Mouse (Mus musculus) intestine, embryonic 15.5 days (tissue): ENCODE data around the gene Irx5. TPM values are rescaled to one million over a fixed set of nuclear protein-coding genes. Genes with fewer than 3 reads are reported as not detected.

Experiments used
- ATAC-seq: fragments of 200-750 bp; cut with Nextera tagmentation; 2 replicates; pipeline ENCODE4 v1.8.0; 2017; ENCODE audit warnings: moderate TSS enrichment, moderate library complexity
- H3K27ac ChIP-seq: fragments of 300-500 bp; sonication (generic); 2 replicates; pipeline ENCODE4 v1.5.1; 2015; ENCODE audit warnings: mild to moderate bottlenecking, inconsistent platforms
- H3K27me3 ChIP-seq: fragments of 300-500 bp; sonication (generic); replicated peaks from 2 replicates; pipeline ENCODE4 v1.6.1; 2015; ENCODE audit warnings: inconsistent platforms
- H3K36me3 ChIP-seq: fragments of 300-500 bp; sonication (generic); 2 replicates; pipeline ENCODE4 v1.6.1; 2015; ENCODE audit warnings: inconsistent platforms
- H3K4me1 ChIP-seq: fragments of 300-500 bp; sonication (generic); replicated peaks from 2 replicates; pipeline ENCODE4 v1.6.1; 2015; ENCODE audit warnings: inconsistent platforms
- H3K4me2 ChIP-seq: fragments of 300-500 bp; sonication (generic); replicated peaks from 2 replicates; pipeline ENCODE4 v1.6.1; 2015; ENCODE audit warnings: mild to moderate bottlenecking, inconsistent platforms
- H3K4me3 ChIP-seq: fragments of 300-500 bp; sonication (generic); replicated peaks from 2 replicates; pipeline ENCODE4 v1.5.1; 2015; ENCODE audit warnings: inconsistent platforms
- H3K9ac ChIP-seq: fragments of 300-500 bp; sonication (generic); 2 replicates; pipeline ENCODE4 v1.6.1; 2015; ENCODE audit warnings: inconsistent platforms
- H3K9me3 ChIP-seq: fragments of 300-500 bp; sonication (generic); 2 replicates; pipeline ENCODE4 v1.6.1; 2016; ENCODE audit warnings: inconsistent platforms
- whole genome bisulfite sequencing: fragments of 180-500 bp; shearing (Covaris S2); methylation state at CpG from one replicate; pipeline ENCODE4 v1.1.7; 2015; 5-methylcytosine and 5-hydroxymethylcytosine counted together
- polyA plus RNA-seq: library from polyadenylated mRNA; unstranded; fragments of >200 nt; fragmentation: Nextera tagmentation; extraction: Ambion mirVana; gene quantifications from 2 replicates; pipeline ENCODE4 v1.2.1, GENCODE M21; 2015

Irx5 gene
- polyA plus RNA-seq, result 0.11 and 0.13 TPM in 2 replicates

- Histone ChIP-seq H3K9ac (0 out of 2 replicates have a peak within 1 kb of the TSS, but pooled peaks have one; percentile 8), H3K27me3 (peaks cover 75% of the 10 kb centered on the region), H3K4me3 (peak within 1 kb of the TSS; percentile 77), H3K27ac (no peak within 1 kb of the TSS), H3K36me3 (no peaks in the 10 kb centered on the region), H3K9me3 (no peaks in the 10 kb centered on the region), H3K4me1 (peaks cover 34% of the 10 kb centered on the region), H3K4me2 (peak within 1 kb of the TSS; percentile 94)
- WGBS, result under 1% methylated on average over 47 of the region's 47 CpGs
- ATAC-seq, result no peak
These were observed at the start of gene Irx5 for GRCm38 (mm10) chr8:92357398-92357981. Irx5 (plus strand) TSS chr8:92357625.

- WGBS, result 20% methylated on average over 7 of the region's 7 CpGs
- Histone ChIP-seq H3K9ac (no peak overlapping the region), H3K9me3 (no peaks in the 10 kb centered on the region), H3K4me2 (no peak overlapping the region), H3K27me3 (no peaks in the 10 kb centered on the region), H3K4me3 (no peak overlapping the region), H3K27ac (no peak overlapping the region), H3K4me1 (no peaks in the 10 kb centered on the region), H3K36me3 (no peaks in the 10 kb centered on the region)
- no peak for ATAC-seq
These were observed 45.2 kb upstream of the Irx5 start for GRCm38 (mm10) chr8:92312178-92312577.

- no peak overlapping the region for H3K4me2 ChIP-seq
- H3K4me3 ChIP-seq, result no peak overlapping the region
- no peak overlapping the region for H3K27ac ChIP-seq
- H3K36me3 ChIP-seq, result no peaks in the 10 kb centered on the region
- H3K9ac ChIP-seq, result no peak overlapping the region
- no peaks in the 10 kb centered on the region for H3K27me3 ChIP-seq
- 70% methylated on average over 3 of the region's 3 CpGs for WGBS
- no peaks in the 10 kb centered on the region for H3K4me1 ChIP-seq
- H3K9me3 ChIP-seq, result no peaks in the 10 kb centered on the region
- no peak for ATAC-seq
These were observed 43.7 kb upstream of the Irx5 start for GRCm38 (mm10) chr8:92313707-92314106.

- Histone ChIP-seq H3K9ac (no peak overlapping the region), H3K9me3 (no peaks in the 10 kb centered on the region), H3K27me3 (no peaks in the 10 kb centered on the region), H3K27ac (no peak overlapping the region), H3K4me2 (no peak overlapping the region), H3K4me1 (no peaks in the 10 kb centered on the region), H3K4me3 (no peak overlapping the region), H3K36me3 (no peaks in the 10 kb centered on the region)
- ATAC-seq, result no peak
- WGBS, result 86% methylated on average over 7 of the region's 7 CpGs
These were observed 33.7 kb upstream of the Irx5 start for GRCm38 (mm10) chr8:92323751-92324150.

GRCm38 (mm10) chr8:92327176-92327575, 30.2 kb upstream of the Irx5 start:
- no peak for ATAC-seq
- WGBS, result 97% methylated on average over 2 of the region's 2 CpGs
- Histone ChIP-seq H3K4me1 (no peaks in the 10 kb centered on the region), H3K4me2 (no peak overlapping the region), H3K4me3 (no peak overlapping the region), H3K9ac (no peak overlapping the region), H3K27ac (no peak overlapping the region), H3K36me3 (no peaks in the 10 kb centered on the region), H3K9me3 (no peaks in the 10 kb centered on the region), H3K27me3 (no peaks in the 10 kb centered on the region)

GRCm38 (mm10) chr8:92329273-92329672, 28.2 kb upstream of the Irx5 start:
- 72% methylated on average over 4 of the region's 4 CpGs for WGBS
- Histone ChIP-seq H3K27me3 (no peaks in the 10 kb centered on the region), H3K4me2 (no peak overlapping the region), H3K4me3 (no peak overlapping the region), H3K36me3 (no peaks in the 10 kb centered on the region), H3K9ac (no peak overlapping the region), H3K4me1 (no peaks in the 10 kb centered on the region), H3K9me3 (no peaks in the 10 kb centered on the region), H3K27ac (no peak overlapping the region)
- no peak for ATAC-seq

- no peaks in the 10 kb centered on the region for H3K27me3 ChIP-seq
- no peaks in the 10 kb centered on the region for H3K9me3 ChIP-seq
- no peak overlapping the region for H3K27ac ChIP-seq
- H3K4me2 ChIP-seq, result no peak overlapping the region
- ATAC-seq, result no peak
- no peaks in the 10 kb centered on the region for H3K4me1 ChIP-seq
- H3K4me3 ChIP-seq, result no peak overlapping the region
- H3K9ac ChIP-seq, result no peak overlapping the region
- 71% methylated on average over 3 of the region's 3 CpGs for WGBS
- H3K36me3 ChIP-seq, result no peaks in the 10 kb centered on the region
These were observed 25.6 kb upstream of the Irx5 start for GRCm38 (mm10) chr8:92331811-92332210.

GRCm38 (mm10) chr8:92333406-92333805, 24.0 kb upstream of the Irx5 start:
- no peaks in the 10 kb centered on the region for H3K9me3 ChIP-seq
- no peaks in the 10 kb centered on the region for H3K27me3 ChIP-seq
- H3K4me1 ChIP-seq, result no peaks in the 10 kb centered on the region
- H3K27ac ChIP-seq, result no peak overlapping the region
- no peak overlapping the region for H3K4me3 ChIP-seq
- H3K36me3 ChIP-seq, result no peaks in the 10 kb centered on the region
- no peak overlapping the region for H3K9ac ChIP-seq
- ATAC-seq, result no peak
- 89% methylated on average over 8 of the region's 8 CpGs for WGBS
- H3K4me2 ChIP-seq, result no peak overlapping the region

GRCm38 (mm10) chr8:92335079-92335478, 22.3 kb upstream of the Irx5 start:
- Histone ChIP-seq H3K9me3 (no peaks in the 10 kb centered on the region), H3K9ac (no peak overlapping the region), H3K4me1 (no peaks in the 10 kb centered on the region), H3K4me2 (no peak overlapping the region), H3K27ac (no peak overlapping the region), H3K36me3 (no peaks in the 10 kb centered on the region), H3K27me3 (no peaks in the 10 kb centered on the region), H3K4me3 (no peak overlapping the region)
- ATAC-seq, result no peak
- 90% methylated on average over 7 of the region's 7 CpGs for WGBS

GRCm38 (mm10) chr8:92336041-92336440, 21.4 kb upstream of the Irx5 start:
- Histone ChIP-seq H3K36me3 (no peaks in the 10 kb centered on the region), H3K9ac (no peak overlapping the region), H3K4me1 (no peaks in the 10 kb centered on the region), H3K4me2 (no peak overlapping the region), H3K9me3 (no peaks in the 10 kb centered on the region), H3K4me3 (no peak overlapping the region), H3K27ac (no peak overlapping the region), H3K27me3 (no peaks in the 10 kb centered on the region)
- no peak for ATAC-seq
- WGBS, result 67% methylated on average over 6 of the region's 6 CpGs

- 87% methylated on average over 4 of the region's 4 CpGs for WGBS
These were observed 13.9 kb upstream of the Irx5 start for GRCm38 (mm10) chr8:92343544-92343943.

GRCm38 (mm10) chr8:92349898-92350486, 7.4 kb upstream of the Irx5 start:
- no peaks in the 10 kb centered on the region for H3K9me3 ChIP-seq
- H3K9ac ChIP-seq, result no peak overlapping the region
- H3K36me3 ChIP-seq, result no peaks in the 10 kb centered on the region
- H3K4me2 ChIP-seq, result no peak overlapping the region
- ATAC-seq, result no peak
- no peak overlapping the region for H3K4me3 ChIP-seq
- no peak overlapping the region for H3K27ac ChIP-seq
- no peaks in the 10 kb centered on the region for H3K4me1 ChIP-seq
- WGBS, result 80% methylated on average over 11 of the region's 11 CpGs
- peaks cover 23% of the 10 kb centered on the region for H3K27me3 ChIP-seq

More at GRCm38 (mm10) chr8:92343544-92343943, 13.9 kb upstream of the Irx5 start:
- Histone ChIP-seq H3K4me1 (no peaks in the 10 kb centered on the region), H3K27ac (no peak overlapping the region), H3K4me3 (no peak overlapping the region), H3K27me3 (peaks cover 3% of the 10 kb centered on the region; the same call in 1 of the 2 replicates), H3K9me3 (no peaks in the 10 kb centered on the region), H3K4me2 (no peak overlapping the region), H3K36me3 (no peaks in the 10 kb centered on the region), H3K9ac (no peak overlapping the region)
- ATAC-seq, result no peak

GRCm38 (mm10) chr8:92353405-92353804, 4.0 kb upstream of the Irx5 start:
- ATAC-seq, result no peak
- H3K27ac ChIP-seq, result no peak overlapping the region
- 36% methylated on average over 6 of the region's 6 CpGs for WGBS
- no peaks in the 10 kb centered on the region for H3K36me3 ChIP-seq
- no peaks in the 10 kb centered on the region for H3K9me3 ChIP-seq
- H3K27me3 ChIP-seq, result peaks cover 45% of the 10 kb centered on the region
- H3K4me3 ChIP-seq, result no peak overlapping the region
- H3K4me1 ChIP-seq, result peaks cover 25% of the 10 kb centered on the region
- H3K4me2 ChIP-seq, result no peak overlapping the region
- no peak overlapping the region for H3K9ac ChIP-seq
